Mouse (Mus musculus) kidney, postnatal 25 days (tissue): ENCODE measurements around the gene Mtcl1.

Experiments used
- DNase-seq, 2 experiments: peaks; one replicate each; pipeline ENCODE4 v3.0.0; 2021; ENCODE audit warnings: mixed read lengths in 2 of 2

Gene Mtcl1

GRCm38 (mm10) chr17:66449460-66450341 is at the start of gene Mtcl1:
Gene Mtcl1 (minus strand): TSS chr17:66449750.
- DNase-seq: peak; percentile 64 to 84

- DNase-seq: no peak
Observed at GRCm38 (mm10) chr17:66498598-66498997, 49.0 kb upstream of the Mtcl1 start.

DNA sequence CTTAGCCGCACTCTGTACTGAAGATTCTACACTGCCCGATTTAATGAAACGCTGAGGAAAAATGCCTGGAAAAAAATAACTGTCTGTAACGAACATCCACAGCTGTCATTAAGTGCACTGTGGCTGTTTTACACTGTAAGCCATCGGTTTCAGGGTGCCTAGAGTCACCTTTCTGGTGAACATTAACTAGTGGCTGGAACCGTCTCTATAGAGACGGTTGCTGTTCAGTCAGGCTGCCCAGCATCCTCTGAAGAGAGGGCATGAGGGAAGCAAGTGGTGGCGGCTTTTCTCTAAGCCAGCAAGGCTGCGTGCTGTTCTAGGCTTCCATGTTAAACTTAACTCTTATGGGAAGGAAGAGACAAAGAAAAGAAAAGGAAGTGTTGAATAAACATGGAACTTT is 47.0 kb upstream of the Mtcl1 start:
- DNase-seq: no peak

DNA sequence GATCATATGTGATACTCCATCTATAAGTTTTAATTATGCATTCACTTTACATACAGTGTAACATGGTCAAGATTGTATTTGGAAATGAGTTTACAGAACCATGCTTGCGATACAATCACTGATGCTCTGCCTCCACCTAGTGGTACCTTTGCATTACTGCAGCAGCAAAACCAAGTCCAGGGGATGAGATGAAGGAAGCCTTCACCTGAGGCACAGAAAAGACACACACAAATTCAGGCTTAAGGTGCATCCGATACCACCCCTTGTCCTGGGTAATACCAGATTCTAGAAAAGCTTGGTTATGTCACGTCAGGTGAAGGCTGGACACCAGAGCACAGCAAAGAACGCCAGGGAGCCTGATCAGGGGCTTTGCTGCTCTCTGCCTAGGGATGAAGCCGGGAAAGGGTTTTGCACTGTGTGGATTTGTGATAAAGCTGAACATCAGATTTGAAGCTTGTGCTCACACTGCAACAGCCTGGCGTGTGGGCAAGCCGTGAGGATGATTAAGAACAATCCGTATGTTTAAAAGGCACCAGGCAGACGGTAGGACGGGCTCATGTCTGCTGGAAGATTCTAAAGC is 40.6 kb upstream of the Mtcl1 start:
- DNase-seq: peak; percentile 53 to 54

GRCm38 (mm10) chr17:66486576-66486975 is 37.0 kb upstream of the Mtcl1 start:
- DNase-seq: no peak

DNA sequence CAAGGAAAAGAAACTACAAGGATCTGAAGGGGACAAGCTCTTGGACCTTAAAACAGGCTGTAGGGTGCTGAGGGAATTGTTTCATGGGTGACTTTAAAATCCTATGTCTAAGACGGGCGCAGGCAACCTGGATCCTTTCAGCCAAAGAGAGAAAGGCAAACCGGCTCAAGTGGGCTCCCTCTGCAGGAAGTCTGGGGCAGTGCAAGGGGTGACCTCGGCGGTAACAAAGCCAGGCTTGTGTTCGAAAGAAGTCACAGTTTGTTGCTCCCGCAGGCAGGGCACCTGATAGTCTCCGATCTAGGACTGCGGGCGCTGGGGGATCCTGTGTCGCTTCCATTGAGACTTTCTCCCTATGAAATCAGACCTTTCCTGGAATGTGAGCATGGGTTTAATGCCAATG is 36.2 kb upstream of the Mtcl1 start:
- DNase-seq: peak; percentile 70 to 78

DNA sequence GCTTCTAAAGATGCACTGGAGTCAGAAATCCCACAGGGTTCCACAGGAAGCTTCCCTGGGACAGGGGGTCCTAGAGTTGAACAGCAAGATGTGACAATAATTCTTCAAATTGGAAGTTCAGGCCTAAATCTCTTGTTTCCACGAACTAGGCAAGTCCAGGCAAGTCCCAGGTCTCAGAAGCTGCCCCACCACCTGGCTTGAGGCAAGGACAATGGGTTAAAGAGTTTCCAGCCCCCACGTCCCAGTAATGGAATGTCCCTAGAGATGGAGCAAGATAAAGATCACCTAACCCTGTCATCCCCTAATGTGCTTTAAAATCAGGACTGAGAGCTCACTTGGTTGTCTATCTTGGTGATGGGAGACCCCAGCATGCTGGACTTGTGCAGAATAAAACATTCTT is 35.4 kb upstream of the Mtcl1 start:
- DNase-seq: no peak

DNA sequence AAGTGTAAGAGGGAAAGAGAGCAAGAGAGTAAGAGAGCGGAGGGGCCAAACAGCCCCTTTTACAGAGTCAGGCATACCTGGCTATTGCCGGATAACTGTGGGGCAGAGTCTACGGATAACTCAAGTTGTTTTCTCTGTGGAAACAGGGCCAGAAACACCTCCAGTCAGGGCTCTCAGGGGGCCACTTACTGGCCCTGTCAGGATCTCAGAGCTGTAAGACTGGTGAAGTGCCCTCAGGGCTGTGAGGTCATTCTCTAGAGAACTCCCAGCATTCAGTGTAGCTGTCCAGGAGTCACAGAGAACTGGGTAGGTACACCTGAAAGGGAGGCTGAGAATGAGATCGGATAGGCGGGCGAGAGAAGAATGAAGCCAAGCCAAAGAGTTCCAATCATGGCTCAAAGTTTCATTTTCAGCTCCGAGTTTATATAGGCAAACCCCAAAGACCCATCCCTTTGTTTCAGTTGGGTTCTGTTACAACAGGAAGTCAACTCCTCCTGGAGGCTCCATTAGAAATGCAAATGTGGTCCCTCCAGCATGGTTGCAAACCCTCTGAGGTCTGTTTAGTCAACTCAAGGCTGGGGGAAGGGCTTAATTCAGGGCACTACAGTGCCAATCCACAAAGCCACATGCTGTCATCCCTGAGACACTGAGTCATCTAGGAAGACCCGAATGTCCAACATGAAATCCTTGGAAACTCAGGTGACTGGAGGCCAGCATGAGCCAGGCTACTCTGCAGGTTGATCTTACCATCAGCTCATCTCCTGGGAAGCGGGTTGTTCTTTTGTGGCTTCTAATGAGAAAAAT is 34.3 kb upstream of the Mtcl1 start:
- DNase-seq: no peak

- DNase-seq: no peak
Observed at GRCm38 (mm10) chr17:66481295-66481694, 31.7 kb upstream of the Mtcl1 start.

GRCm38 (mm10) chr17:66480491-66481278 is 31.1 kb upstream of the Mtcl1 start:
- no peak for DNase-seq

DNA sequence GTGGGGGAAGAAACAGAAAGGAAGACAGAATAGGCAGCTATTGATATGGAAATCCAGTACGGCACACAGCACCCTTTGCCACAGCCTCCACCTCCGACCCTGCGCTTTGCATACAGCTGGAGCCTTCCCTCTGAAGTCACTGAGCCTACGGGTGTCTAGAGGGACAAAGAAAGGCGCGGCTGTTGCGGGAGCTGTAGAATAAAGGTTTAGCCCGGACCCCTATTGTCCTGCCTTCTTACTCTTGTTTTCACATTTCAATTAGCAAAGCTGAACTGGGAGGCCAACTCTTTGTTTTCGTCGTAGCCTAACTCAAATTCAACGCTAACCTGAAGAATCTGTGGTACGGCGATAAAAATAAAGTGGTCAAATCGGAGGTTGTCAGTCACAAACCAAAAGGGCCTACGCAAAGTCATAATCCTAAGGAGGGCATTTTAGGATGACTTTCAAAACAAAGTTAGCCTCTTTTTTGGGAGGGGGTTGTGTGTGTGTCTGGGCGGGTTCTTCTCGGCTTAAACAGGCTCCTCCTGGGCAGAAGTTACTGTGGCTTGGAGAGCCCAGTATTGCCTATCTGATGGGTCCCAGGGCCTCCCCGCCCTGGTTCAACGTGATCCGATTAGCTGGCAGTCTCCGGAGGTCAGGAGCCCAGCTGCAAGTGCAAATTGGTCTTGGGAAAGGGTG is 30.4 kb upstream of the Mtcl1 start:
- no peak for DNase-seq

GRCm38 (mm10) chr17:66479311-66479710 is 29.8 kb upstream of the Mtcl1 start:
- no peak for DNase-seq

GRCm38 (mm10) chr17:66473205-66473604 is 23.7 kb upstream of the Mtcl1 start:
- DNase-seq: no peak

DNA sequence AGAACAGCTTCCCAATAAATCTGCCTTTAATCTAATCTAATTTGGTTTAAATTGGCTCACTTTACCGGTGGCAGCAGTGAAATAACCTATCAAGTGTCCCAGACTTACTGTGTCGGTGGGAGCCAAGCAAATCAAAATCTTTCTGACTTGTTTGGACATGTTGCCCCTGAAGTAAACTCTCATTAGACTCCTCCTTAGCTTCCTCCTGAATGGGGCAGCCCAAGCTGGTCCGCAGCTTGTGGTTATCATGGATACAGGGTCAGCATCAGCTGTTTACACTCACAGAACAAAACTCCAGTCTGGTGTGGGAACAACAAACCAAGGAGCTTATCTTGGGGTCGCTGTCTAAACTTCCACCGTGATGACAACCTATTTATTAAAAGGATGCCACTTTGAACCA is 22.2 kb upstream of the Mtcl1 start:
- no peak for DNase-seq

DNA sequence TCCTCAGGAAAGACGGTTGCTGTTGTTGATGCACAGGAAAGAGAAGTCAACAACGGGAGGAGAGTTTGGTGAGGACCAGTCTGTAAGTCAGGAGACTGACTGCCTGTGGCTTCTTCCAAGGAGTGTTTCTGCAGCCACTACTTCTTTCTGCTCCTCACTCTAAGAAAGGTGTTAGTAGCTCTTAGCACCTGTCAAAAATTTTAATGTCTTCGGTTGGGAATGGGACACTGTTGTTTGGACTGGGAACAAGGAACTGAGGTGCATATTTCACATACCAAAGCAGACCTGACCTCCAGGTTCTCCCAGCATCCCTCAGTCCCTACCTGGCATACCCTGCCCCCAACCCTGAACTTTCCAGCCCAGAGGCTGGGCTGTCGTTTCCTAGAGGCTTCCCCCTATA is 21.7 kb upstream of the Mtcl1 start:
- no peak for DNase-seq

DNA sequence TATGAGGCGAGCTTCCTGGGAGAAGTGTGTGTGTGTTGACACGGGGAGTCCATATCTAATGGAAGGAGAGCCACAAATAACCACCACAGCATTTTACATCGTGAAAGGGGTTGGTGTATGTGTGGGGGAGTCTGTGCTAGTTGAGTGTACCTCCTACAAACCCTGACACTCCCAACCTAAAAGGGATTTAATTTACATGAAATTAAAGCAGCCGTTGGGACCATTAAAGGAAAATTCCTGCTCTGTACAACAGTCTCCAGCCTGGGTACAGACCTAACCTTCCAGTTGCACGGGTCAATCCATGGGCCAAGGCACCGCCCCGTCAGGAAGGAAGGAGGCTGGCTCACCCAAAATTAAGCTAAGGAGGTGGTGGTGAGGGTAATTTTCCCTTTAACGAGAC is 20.5 kb upstream of the Mtcl1 start:
- no peak for DNase-seq

GRCm38 (mm10) chr17:66457278-66457677 is 7.7 kb upstream of the Mtcl1 start:
- no peak for DNase-seq

DNA sequence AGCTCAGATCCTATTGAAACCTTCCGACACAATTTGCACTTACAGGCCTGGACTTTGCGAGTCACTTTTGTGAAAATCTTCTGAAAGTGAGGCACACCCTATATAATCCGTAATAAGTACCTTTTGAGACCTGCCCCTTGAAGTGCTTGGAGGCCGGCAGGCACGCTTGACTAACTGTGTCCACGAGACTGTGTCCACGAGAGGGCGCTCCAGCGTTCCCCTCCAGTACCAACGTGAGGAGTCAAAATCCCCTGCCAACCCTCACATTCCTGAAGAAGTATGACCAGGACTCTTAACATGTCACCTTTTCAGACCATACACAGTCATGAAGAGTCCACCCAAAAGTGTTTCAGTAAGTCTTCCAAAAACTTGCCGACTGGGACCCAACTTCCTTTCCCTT is 1.6 kb upstream of the Mtcl1 start:
- DNase-seq: peak; percentile 87 to 97

DNA sequence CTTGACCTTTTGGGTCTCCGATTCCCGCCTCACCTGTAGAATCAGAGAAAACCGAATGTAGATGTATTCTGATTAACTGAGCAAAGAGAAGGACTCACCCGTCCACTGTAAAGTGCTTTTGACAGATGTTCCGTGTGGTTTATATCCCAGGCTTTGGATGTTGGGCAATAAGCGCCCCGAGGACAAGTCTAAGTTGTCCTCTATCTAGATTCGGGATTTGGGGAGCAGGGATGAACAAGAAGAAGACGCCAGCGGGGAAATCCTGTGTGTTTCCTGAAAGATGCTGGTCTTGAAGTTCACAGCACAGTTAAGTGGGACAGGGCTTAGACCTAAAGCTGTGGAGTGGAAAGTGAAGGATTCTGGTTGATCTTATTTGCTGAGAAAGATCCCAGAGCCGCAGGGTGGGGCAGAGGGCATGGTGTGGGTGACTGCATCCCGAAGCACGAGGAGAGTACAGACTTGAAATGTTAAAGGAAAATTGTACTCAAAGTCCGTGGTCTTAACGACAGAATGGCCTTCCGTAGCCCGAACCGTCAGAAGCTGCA is 1.0 kb upstream of the Mtcl1 start:
- no peak for DNase-seq

DNA sequence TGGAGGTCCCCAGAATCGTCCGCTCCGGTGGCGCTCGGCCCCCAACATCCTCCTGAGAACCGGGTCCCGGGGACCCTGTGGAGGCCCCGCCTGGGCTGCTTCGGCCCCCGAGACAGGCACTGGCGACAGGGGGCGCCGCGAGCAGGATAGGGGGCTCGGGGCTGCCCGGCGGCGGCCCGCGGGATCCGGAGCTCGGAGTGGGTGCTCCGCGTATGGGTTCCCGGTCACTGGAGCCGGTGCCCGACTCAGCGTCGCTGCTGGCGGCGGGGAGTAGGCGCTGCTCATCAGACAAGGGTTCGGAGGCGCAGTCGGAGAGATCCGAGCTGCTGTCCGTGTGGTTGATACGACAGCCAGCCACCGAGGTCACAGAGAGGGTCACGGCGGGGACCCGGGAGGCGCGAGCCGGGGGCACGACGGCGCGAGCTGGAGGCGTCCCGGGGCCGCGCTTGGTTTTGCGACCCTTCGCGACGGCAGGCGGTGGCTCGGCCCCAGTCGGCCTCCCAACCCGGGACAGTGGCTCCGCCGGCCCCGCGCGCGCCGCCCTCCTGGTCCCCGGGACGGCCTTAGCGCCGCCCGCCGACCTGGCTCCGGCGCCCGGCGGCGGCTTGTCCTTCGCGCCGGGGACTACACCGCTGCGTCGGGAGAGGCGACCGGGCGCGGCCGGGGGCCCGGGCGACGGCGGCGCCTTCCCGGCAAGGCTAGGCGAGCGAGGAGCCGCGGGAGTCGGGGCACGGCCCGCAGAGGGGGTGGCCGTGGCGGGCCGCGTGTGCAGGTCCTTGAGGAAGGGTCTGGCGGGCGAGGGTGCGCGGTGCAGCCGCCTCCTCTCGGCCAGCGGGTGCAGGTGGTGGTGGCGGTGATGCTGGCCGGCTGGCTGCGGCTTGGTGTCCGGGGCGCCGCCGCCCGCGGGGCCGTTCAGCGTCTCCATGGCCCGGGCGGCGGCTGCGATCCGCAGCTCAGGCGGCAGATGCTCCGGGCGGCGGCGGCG is 837 bp downstream of the Mtcl1 start:
- DNase-seq: peak; percentile 28 to 60

DNA sequence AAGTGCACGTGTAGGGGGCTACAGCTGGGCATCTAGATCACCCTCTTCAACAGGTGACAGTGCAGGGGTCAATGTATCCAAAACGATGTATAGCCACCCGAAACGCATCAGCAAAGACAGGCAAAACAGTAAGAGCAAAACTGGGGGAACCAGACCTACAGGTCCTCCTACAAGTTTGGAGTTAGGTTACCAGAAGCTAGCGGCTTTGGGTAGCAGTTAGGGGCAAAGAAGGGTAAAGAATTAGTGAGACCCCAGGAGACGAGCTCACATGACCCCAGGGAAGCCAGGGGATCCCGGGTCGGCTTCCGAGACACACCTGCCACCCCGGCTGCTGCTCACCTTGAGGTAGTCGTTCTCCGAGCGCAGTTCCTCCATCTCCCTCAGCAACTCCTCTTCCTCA is 1.6 kb downstream of the Mtcl1 start:
- no peak for DNase-seq
